Mouse (Mus musculus): ENCODE results near the gene Nat10. TPM values are rescaled to one million over a fixed set of nuclear protein-coding genes. Genes with fewer than 3 reads are reported as not detected.

The Nat10 gene
- total RNA-seq (2014; rRNA removed): 8.8 and 8.9 TPM in 2 replicates
- 16.3 and 28.7 TPM in 2 replicates for polyA plus RNA-seq (2012; rRNA removed)

- H3K79me2 ChIP-seq (ENCODE audit: control insufficient read depth, insufficient read depth, low read length): no peaks in the 10 kb centered on the region
- peak within 1 kb of the TSS; percentile 22; the same call in 1 of the 2 replicates for H3K27ac ChIP-seq (replicated peaks; ENCODE audit: insufficient read depth, low read depth, low read length)
- H3K4me1 ChIP-seq (ENCODE audit: control insufficient read depth, insufficient read depth, low read length): 0 out of 2 replicates have a peak, but pooled peaks cover 6% of the 10 kb centered on the region
- H3K9ac ChIP-seq (ENCODE audit: low read depth, low read length): peak within 1 kb of the TSS; percentile 43
- H3K36me3 ChIP-seq (ENCODE audit: control insufficient read depth, insufficient read depth, low read length): peaks cover 17% of the 10 kb centered on the region
- no peaks in the 10 kb centered on the region for H3K27me3 ChIP-seq (ENCODE audit: control insufficient read depth, insufficient read depth, low read length)
- peak within 1 kb of the TSS; percentile 64 for H3K4me3 ChIP-seq (ENCODE audit: insufficient read depth, low read depth, low read length)
- peak; percentile 93 for DNase-seq (ENCODE audit: extremely low read depth, low read depth, low spot score)
- under 1% methylated on average over 47 of the region's 47 CpGs for WGBS
- TF ChIP-seq POLR2A (IDR thresholded peaks at IDR 0.05; ENCODE audit: extremely low read depth, insufficient read depth, low read length) (no peak), CTCF (IDR thresholded peaks at IDR 0.05; ENCODE audit: low read depth, low read length) (no peak)
Measured at GRCm38 (mm10) chr2:103760906-103761716, at the start of gene Nat10. Gene Nat10, minus strand, starts transcription at chr2:103761270.

GRCm38 (mm10) chr2:103810412-103810811 lies 49.3 kb upstream of the Nat10 start:
- Histone ChIP-seq H3K9ac (ENCODE audit: low read depth, low read length) (no peak overlapping the region), H3K79me2 (ENCODE audit: control insufficient read depth, insufficient read depth, low read length) (no peaks in the 10 kb centered on the region), H3K27ac (replicated peaks; ENCODE audit: insufficient read depth, low read depth, low read length) (no peak overlapping the region), H3K36me3 (ENCODE audit: control insufficient read depth, insufficient read depth, low read length) (no peaks in the 10 kb centered on the region), H3K4me3 (ENCODE audit: insufficient read depth, low read depth, low read length) (no peak overlapping the region), H3K27me3 (ENCODE audit: control insufficient read depth, insufficient read depth, low read length) (no peaks in the 10 kb centered on the region), H3K4me1 (ENCODE audit: control insufficient read depth, insufficient read depth, low read length) (peaks cover 10% of the 10 kb centered on the region)
- 84% methylated on average over 6 of the region's 6 CpGs for WGBS
- TF ChIP-seq CTCF (IDR thresholded peaks at IDR 0.05; ENCODE audit: low read depth, low read length) (no peak), POLR2A (IDR thresholded peaks at IDR 0.05; ENCODE audit: extremely low read depth, insufficient read depth, low read length) (no peak)
- DNase-seq (ENCODE audit: extremely low read depth, low read depth, low spot score): peak; percentile 44

GRCm38 (mm10) chr2:103808466-103808865 lies 47.4 kb upstream of the Nat10 start:
- TF ChIP-seq CTCF (IDR thresholded peaks at IDR 0.05; ENCODE audit: low read depth, low read length) (no peak), POLR2A (IDR thresholded peaks at IDR 0.05; ENCODE audit: extremely low read depth, insufficient read depth, low read length) (no peak)
- no peaks in the 10 kb centered on the region for H3K27me3 ChIP-seq (ENCODE audit: control insufficient read depth, insufficient read depth, low read length)
- peak; percentile 91 for DNase-seq (ENCODE audit: extremely low read depth, low read depth, low spot score)
- H3K4me1 ChIP-seq (ENCODE audit: control insufficient read depth, insufficient read depth, low read length): peaks cover 20% of the 10 kb centered on the region
- H3K79me2 ChIP-seq (ENCODE audit: control insufficient read depth, insufficient read depth, low read length): no peaks in the 10 kb centered on the region
- H3K4me3 ChIP-seq (ENCODE audit: insufficient read depth, low read depth, low read length): no peak overlapping the region
- peak overlapping the region; percentile 57; the same call in 1 of the 2 replicates for H3K27ac ChIP-seq (replicated peaks; ENCODE audit: insufficient read depth, low read depth, low read length)
- H3K9ac ChIP-seq (ENCODE audit: low read depth, low read length): no peak overlapping the region
- no peaks in the 10 kb centered on the region for H3K36me3 ChIP-seq (ENCODE audit: control insufficient read depth, insufficient read depth, low read length)

GRCm38 (mm10) chr2:103803770-103804530 lies 42.9 kb upstream of the Nat10 start:
- DNase-seq (ENCODE audit: extremely low read depth, low read depth, low spot score): peak; percentile 93
- no peaks in the 10 kb centered on the region for H3K36me3 ChIP-seq (ENCODE audit: control insufficient read depth, insufficient read depth, low read length)
- no peak for TF ChIP-seq POLR2A (IDR thresholded peaks at IDR 0.05; ENCODE audit: extremely low read depth, insufficient read depth, low read length)
- no peak for TF ChIP-seq CTCF (IDR thresholded peaks at IDR 0.05; ENCODE audit: low read depth, low read length)
- peak overlapping the region; percentile 95 for H3K27ac ChIP-seq (replicated peaks; ENCODE audit: insufficient read depth, low read depth, low read length)
- H3K9ac ChIP-seq (ENCODE audit: low read depth, low read length): no peak overlapping the region
- no peaks in the 10 kb centered on the region for H3K79me2 ChIP-seq (ENCODE audit: control insufficient read depth, insufficient read depth, low read length)
- WGBS: 19% methylated on average over 5 of the region's 5 CpGs
- no peaks in the 10 kb centered on the region for H3K27me3 ChIP-seq (ENCODE audit: control insufficient read depth, insufficient read depth, low read length)
- H3K4me1 ChIP-seq (ENCODE audit: control insufficient read depth, insufficient read depth, low read length): peaks cover 22% of the 10 kb centered on the region
- H3K4me3 ChIP-seq (ENCODE audit: insufficient read depth, low read depth, low read length): no peak overlapping the region

- 100% methylated on average over 1 of the region's 1 CpGs for WGBS
- H3K4me1 ChIP-seq (ENCODE audit: control insufficient read depth, insufficient read depth, low read length): peaks cover 20% of the 10 kb centered on the region
Measured at GRCm38 (mm10) chr2:103802422-103802821, 41.4 kb upstream of the Nat10 start.

More at GRCm38 (mm10) chr2:103802422-103802821, 41.4 kb upstream of the Nat10 start:
- no peak overlapping the region for H3K9ac ChIP-seq (ENCODE audit: low read depth, low read length)
- TF ChIP-seq POLR2A (IDR thresholded peaks at IDR 0.05; ENCODE audit: extremely low read depth, insufficient read depth, low read length): no peak
- TF ChIP-seq CTCF (IDR thresholded peaks at IDR 0.05; ENCODE audit: low read depth, low read length): no peak
- H3K27ac ChIP-seq (replicated peaks; ENCODE audit: insufficient read depth, low read depth, low read length): no peak overlapping the region
- no peaks in the 10 kb centered on the region for H3K36me3 ChIP-seq (ENCODE audit: control insufficient read depth, insufficient read depth, low read length)
- H3K4me3 ChIP-seq (ENCODE audit: insufficient read depth, low read depth, low read length): no peak overlapping the region
- no peaks in the 10 kb centered on the region for H3K27me3 ChIP-seq (ENCODE audit: control insufficient read depth, insufficient read depth, low read length)
- no peaks in the 10 kb centered on the region for H3K79me2 ChIP-seq (ENCODE audit: control insufficient read depth, insufficient read depth, low read length)
- no peak for DNase-seq (ENCODE audit: extremely low read depth, low read depth, low spot score)
